Mouse (Mus musculus): ENCODE results near the gene Olfr1318. TPM values are rescaled to one million over a fixed set of nuclear protein-coding genes. Genes with fewer than 3 reads are reported as not detected.

The Olfr1318 gene
- total RNA-seq (2021), result not detected
- long read RNA-seq, experiment 1, result 0 reads
- long read RNA-seq, experiment 2, result 0 reads

GRCm38 (mm10) chr2:112153898-112154297 lies at the start of gene Olfr1318:
Gene Olfr1318 (plus strand): TSS chr2:112154198.
- DNase-seq (ENCODE audit: low spot score in 2 of 2), result no peak

GRCm38 (mm10) chr2:112115340-112115739 lies 38.7 kb upstream of the Olfr1318 start, which contains the start of gene Olfr1315-ps1:
Gene Olfr1315-ps1 (minus strand): TSS chr2:112115440.
- no peak for DNase-seq (ENCODE audit: low spot score in 2 of 2)

- DNase-seq (ENCODE audit: low spot score in 2 of 2), result no peak
Measured at GRCm38 (mm10) chr2:112134877-112135276, 19.1 kb upstream of the Olfr1318 start, which contains the start of gene Olfr1316. Gene Olfr1316 (minus strand): TSS chr2:112134977.

- DNase-seq (ENCODE audit: low spot score in 2 of 2), result no peak
Measured at GRCm38 (mm10) chr2:112140029-112140428, 14.0 kb upstream of the Olfr1318 start, which contains the start of gene Olfr1317. Gene Olfr1317 (plus strand): TSS chr2:112140329.

DNA sequence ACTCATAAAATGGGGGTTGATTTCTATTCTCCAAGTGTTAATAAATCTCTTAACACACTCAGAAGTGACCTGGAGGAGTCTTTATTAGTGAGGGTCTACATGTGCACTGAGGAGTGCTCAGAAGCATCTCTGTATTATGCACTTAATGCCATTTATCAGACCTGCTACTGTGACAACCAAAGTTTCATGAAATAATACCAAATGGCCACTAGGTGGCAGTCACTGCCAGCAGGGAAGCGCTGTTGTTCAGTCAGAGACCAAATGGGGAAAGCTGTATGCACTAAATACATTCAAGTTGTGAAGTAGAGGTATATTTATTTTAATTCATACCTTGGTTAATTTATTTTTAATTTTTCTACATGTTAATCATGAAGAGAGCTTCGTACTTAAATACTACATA lies 42.9 kb downstream of the Olfr1318 start:
- DNase-seq (ENCODE audit: low spot score in 2 of 2), result no peak

DNA sequence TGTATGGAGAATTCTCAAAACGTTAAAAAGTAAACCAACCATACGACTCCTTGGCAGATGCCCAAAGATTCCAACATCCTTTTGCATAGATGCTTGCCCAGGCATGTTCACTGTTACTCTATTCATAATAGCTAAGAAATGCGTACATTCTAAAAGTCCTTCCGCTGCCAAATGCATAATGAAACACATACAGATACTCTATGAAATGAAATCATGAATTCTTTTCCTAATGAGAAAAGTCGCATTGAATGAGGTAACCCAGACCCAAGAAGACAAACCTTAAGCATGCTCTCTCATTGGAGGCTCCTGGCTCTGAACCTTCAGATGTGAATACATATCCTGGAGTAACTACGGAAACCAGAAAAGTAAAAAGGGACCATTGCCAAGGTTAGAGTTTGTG lies 49.1 kb downstream of the Olfr1318 start:
- DNase-seq (ENCODE audit: low spot score in 2 of 2), result no peak

Other genes starting within 250 kb of the Olfr1318 start
- gene Olfr1306, start 237.9 kb upstream of the Olfr1318 start, total RNA-seq (2021), result not detected
- under 1 TPM in 1 of 2 experiments, not detected in 1; 0.03 TPM for gene Olfr1307, start 204.8 kb upstream of the Olfr1318 start, total RNA-seq (2021)
- not detected for gene Olfr1308, start 189.3 kb upstream of the Olfr1318 start, total RNA-seq (2021)
- gene Olfr1309, start 163.9 kb upstream of the Olfr1318 start, total RNA-seq (2021), result not detected
- not detected for gene Olfr1310, start 141.5 kb upstream of the Olfr1318 start, total RNA-seq (2021)
- gene Olfr1311, start 129.8 kb upstream of the Olfr1318 start, total RNA-seq (2021), result not detected
- not detected for gene Olfr1312, start 104.0 kb upstream of the Olfr1318 start, total RNA-seq (2021)
- not detected for gene Olfr1313, start 76.4 kb upstream of the Olfr1318 start, total RNA-seq (2021)
- not detected for gene Olfr1314, start 57.4 kb upstream of the Olfr1318 start, total RNA-seq (2021)
- not detected for gene Olfr1315-ps1, start 38.8 kb upstream of the Olfr1318 start, total RNA-seq (2021)
- not detected for gene Olfr1316, start 19.2 kb upstream of the Olfr1318 start, total RNA-seq (2021)
- not detected for gene Olfr1317, start 13.9 kb upstream of the Olfr1318 start, total RNA-seq (2021)
- gene Lpcat4, start 85.3 kb downstream of the Olfr1318 start, total RNA-seq (2021), result 1 to 10 TPM; 5.0 to 5.5 TPM
- not detected for gene Nutm1, start 105.1 kb downstream of the Olfr1318 start, total RNA-seq (2021)
- gene Nop10, start 107.7 kb downstream of the Olfr1318 start, total RNA-seq (2021), result 10 to 100 TPM; 51.2 to 52.0 TPM
- gene Slc12a6, start 111.6 kb downstream of the Olfr1318 start, total RNA-seq (2021), result 10 to 100 TPM; 41.1 to 50.6 TPM
- gene Gm21985, start 112.1 kb downstream of the Olfr1318 start, total RNA-seq (2021), result not detected
- 10 to 100 TPM; 65.4 to 71.6 TPM for gene Emc4, start 213.8 kb downstream of the Olfr1318 start, total RNA-seq (2021)
- 10 to 100 TPM; 14.7 to 15.5 TPM for gene Katnbl1, start 225.0 kb downstream of the Olfr1318 start, total RNA-seq (2021)